Mouse (Mus musculus): Measurements from ENCODE around the gene Ankra2.

Ankra2 gene

DNA sequence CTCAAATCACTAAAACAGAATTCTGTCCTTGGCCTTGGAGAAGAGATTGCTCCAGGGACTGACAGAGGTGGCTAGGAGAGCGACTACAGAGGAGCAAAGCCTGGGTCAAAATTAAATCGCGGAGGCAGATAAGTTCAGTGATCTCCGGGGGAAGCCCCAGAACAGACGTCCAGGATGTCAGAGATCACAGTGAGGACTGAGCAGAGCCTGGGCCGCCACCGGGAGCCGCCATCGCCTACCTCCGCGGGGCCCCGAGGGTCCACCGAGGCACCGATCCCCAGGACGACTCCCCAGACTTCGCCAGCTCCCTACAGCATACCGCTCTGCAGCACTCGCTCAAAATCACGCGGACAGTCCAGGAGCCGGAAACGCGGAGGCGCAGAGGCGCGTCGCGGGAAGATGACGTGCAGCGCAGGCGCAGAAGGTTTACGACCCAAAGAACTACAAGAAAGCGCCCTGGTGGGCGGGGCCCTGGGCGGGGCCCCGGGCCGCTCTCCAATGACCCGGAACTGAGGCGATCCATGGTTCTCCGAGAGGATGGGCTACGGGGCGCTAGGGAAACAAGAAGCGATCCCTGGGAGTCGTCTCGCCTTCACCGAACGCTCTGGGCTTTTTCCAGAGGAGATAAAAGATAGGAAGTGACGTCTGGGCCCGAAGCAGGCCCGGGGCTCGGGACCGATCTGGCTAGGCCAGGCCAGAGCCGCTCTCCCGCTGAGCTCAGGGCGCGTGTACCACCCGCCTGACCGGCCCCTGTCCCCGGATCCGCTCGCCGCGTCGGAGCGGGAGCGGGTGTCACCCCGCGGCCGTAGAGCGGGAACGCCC is at the start of gene Ankra2, which contains the start of gene Utp15:
Gene Ankra2, plus strand, starts transcription at position 439 of the 822 bp plus-strand sequence.
Gene Utp15, minus strand, starts transcription at position 406 of the 822 bp plus-strand sequence.
- peak; percentile 95 to 96 for DNase-seq (ENCODE audit: low spot score in 2 of 2)

DNA sequence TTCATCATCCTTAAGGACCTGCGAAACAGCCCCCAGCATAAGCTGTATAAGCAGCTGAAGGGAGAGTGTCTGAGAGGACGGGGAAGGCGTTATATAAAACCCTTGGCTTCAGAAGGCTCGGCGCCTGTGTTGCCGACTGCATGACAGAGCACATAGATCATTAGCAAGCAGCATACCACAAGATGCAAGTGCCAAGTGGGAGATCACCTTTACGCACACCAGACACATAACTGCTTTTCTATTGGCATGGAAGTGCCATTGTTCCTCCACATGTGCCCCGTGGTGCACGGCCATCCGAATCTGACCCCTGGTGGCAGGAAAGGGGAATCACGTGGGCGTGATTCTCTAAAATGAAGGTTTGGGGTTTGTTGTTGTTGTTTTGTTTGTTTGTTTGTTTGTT is 40.0 kb upstream of the Ankra2 start:
- no peak for DNase-seq (ENCODE audit: low spot score in 2 of 2)

DNA sequence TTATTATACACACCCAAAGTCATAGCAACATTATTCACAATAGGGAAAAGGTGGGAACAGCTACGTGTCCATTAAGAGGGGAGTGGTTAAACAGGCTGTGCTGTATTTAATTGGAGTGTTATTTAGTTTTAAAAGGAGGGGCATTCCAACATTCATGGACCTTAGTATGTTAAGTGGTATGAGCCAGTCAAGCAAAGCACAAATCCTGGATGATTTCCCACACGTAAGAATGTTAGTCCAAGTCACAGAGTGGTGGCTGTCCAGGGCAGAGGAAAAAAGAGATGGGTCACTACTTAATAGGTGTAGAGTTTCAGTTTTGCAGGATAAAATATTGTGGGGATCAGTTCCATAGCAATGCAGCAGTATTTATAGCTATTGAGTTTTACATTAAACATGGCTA is 36.6 kb upstream of the Ankra2 start:
- DNase-seq (ENCODE audit: low spot score in 2 of 2), result no peak

DNA sequence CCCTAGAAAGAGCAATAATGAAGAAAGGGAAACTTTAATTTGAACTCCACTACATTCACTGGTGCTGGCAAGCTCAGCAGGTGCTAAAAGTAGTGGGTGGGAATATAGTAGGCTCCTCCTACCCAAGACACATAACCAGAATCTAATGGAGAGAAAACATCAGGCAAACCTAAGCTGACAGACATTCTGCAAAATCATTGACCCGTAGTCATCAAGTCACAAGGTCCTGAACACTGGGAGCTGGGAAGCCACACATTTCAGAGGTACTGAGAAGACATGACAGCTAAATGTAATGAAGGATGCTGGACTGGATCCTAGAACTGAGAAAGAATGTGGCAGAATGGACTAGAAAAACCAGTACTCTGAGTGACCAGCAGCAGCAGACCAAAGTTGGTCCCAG is 32.4 kb upstream of the Ankra2 start:
- DNase-seq (ENCODE audit: low spot score in 2 of 2), result no peak

DNA sequence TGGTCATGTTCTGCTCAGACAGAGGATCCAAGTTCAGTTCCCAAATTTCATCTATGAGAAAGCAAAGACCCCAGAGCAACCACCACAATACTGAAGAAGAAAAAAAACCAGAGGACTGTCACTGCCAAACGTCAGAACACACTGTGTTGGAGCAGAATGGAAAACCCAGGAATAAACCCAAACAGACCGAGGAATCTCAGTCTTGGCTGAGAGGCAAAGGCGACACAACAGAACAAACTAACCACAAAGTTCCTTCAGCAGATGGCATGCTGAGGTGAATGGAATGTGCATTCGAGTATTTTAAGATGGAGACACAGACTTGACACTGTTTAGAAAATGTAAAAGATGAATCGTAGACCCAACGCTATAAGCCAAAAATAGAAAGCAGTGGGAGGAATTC is 27.4 kb upstream of the Ankra2 start:
- DNase-seq (ENCODE audit: low spot score in 2 of 2), result no peak

DNA sequence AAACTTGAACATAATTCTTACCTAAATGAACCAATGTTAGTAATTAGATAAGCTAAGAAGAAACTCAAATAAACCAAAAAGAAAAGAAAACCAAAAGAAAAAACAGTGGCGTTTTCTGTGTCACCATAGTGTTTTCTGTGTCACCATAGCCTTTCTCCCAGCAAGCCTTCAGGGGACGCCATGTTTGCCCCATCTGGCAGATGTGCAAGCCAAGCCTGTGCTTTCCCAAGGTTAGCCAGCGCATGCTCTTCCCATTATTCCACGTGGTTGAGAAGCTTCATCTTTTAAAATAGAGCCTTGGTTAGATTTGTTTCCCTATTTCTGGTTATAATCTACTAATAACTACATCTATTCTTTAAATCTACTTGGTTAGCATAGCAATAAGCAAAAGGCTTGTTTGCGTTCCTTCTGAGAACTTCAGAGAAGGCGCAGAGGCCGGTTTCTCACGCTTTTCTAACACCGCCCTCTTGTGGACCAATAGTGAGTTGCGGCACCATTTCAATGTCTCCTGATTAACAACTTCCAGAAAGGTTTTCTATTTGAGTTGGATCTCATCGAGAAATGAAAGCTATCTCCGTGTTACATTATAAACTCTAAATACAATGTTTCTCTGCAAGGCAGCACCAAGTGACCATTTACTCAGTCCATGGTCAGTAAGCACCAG is 22.8 kb upstream of the Ankra2 start:
- peak; percentile 16 to 42 for DNase-seq (ENCODE audit: low spot score in 2 of 2)

DNA sequence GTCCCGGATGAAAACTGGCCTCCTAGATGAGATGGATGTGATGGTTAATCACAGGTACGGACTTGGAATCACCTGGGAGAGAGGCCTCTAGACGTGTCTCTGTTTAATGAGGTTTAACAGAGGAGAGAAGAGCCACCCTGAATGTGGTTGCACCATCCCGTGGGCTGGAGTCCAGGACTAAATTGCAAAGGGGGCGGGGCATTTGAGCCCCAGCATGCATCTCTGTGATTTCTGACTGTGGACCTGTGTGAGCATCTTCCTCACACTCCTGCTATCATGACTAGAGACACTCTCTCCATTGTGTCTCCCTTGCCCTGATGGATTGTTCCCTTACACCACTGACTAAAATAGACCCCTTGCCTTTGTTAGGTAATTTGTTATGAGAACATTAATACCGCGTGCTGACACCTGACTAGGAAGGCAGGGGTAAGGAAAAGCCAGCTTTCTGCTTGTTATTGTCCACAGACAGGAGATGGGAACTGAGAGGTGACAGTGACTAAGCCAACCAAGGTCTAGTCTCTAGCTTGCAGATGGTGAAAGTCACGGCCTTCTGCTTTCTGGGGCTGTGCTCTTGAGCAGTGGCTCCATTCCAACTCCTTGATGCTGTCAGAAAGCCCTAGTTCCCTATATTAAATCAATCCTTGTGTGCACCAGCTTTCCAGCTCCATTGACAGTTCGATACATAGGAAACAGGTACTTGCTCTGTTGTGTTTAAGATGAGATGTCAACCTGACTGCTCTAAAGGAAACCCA is 21.2 kb upstream of the Ankra2 start:
- no peak for DNase-seq (ENCODE audit: low spot score in 2 of 2)

DNA sequence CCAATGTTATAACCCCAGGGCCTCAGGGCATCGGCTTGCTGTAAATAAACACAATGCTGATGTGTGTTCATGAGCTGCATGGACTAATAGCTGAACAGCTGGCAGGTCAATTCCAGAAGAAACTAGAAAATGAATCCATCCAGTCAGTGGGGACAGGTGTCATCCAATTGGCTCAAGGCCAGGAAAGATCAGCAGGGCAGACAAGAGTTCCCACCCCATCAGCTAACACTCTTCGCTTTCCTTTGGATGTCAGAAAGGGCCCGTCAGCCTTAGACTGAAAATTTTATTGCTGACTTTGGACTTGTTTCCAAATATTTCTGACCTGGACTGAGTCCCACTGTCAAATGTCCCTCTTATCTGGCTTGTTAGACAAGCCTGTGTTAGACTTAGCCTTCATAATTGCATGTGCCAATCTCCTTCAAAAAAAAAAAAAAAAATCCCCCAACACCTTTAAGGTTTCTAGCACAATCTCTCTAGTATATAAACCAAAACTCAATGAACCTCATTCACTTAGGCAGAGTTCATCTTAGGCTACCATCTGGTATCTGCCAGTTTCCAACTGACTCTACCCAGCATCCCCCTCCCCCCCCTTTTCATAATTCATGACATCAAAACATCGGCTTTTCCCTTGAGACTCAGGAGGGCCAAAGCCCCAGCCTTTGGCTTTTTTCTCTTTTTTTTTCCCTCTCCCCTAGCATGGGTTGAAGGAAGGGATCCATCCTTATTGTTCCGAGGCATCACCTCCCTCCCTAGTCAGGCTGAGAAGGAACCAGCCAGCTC is 18.1 kb upstream of the Ankra2 start:
- no peak for DNase-seq (ENCODE audit: low spot score in 2 of 2)

DNA sequence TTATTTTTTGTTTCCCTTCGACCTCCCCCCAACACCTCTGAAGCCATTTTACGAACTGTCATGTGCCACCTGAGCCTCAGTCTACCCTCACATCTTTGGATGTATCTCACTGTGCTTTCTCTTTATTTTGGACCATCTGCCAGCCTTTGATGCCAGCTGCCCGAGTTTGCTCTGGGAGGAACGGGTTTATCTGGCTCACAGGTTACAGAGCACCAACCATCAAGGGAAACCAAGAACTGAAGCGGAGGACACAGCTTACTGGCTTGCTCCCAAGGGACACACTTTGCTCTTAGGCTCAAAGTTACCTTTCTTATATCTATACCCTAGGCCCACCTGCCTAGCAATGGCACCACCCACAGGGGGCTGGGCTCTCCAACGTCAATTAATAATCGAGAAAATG is 17.5 kb upstream of the Ankra2 start:
- no peak for DNase-seq (ENCODE audit: low spot score in 2 of 2)

DNA sequence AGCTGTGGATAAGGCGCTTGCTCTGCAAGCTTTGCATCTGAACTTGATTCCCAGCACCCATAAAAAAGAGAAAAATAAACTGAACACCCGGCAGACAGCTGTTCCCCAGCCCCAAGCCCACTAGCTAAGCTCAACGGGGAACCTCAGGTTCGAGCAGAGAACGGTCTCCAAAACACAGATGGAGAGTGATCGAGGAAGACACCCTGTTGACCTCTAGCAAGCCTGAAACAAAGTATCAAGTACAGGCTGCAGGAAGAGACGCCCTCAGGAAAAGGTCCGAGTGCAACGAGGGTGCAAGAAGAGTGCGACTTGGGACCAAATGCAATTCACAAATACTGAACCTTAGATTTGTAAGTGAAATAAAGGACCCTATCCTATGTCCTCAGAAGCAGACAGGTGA is 13.3 kb upstream of the Ankra2 start:
- DNase-seq (ENCODE audit: low spot score in 2 of 2), result no peak

DNA sequence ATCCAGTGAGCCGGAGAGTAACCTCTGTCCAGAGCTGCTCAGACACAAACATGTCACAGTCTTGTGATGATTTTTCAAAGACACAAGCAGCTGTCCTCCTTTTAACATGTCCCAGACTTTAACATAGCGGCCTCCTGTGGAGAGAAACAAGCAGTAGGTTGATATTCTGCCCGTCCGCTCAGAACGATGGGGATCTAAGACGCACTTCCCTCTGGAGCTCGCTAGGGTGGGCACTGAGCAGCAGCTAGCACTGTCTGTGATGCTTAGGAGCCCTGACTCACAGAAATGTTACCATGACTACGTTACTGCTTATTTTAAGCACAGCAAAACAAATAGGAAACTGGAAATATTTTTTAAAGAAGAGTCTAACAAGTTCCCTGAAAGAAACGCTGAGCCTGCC is 8.0 kb upstream of the Ankra2 start:
- DNase-seq (ENCODE audit: low spot score in 2 of 2), result no peak

DNA sequence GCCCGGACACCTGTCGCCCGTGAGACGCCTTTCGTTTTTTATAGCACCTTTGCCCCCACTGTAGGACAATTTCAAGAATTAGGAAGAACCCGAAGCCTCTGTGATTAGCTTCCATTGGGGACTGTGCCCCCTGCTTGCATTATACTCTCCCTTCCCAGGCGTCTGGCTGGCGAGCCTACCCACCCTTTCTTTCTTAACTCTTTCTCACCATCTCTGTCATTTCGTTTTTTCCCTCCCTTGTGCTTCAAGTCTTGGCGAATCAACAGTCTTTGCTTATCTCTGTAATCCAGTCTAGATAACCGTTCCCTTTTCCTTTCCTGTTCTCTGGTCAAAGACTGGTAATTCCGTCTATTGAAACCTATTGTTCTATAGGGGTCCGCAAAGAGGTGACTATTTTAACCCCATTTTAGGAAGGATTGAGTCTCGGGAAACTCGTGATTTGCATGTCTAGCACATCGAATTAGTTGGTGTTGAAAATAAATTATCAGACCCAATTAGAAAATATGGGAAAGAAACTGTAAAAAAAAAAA is 649 bp downstream of the Ankra2 start:
- DNase-seq (ENCODE audit: low spot score in 2 of 2), result no peak

DNA sequence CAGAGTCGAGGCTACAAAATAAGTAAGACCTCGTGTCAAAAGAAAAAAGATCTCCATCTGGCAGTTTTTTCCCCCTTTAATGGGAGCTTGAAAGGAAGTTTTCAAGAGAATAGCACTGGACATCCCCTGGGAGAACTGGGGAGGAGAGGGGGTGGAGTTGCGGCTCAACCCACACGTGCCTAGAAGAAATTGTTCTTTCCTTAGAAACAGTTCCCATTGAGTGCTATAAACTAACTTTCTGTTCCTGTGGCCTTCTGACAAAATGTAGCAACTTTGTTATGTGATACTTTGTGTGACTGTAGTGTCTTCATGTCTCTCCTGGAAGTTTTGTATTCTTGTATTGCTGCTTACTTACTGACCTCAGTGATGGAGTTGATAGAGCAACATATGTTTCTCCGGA is 1.2 kb downstream of the Ankra2 start:
- no peak for DNase-seq (ENCODE audit: low spot score in 2 of 2)

DNA sequence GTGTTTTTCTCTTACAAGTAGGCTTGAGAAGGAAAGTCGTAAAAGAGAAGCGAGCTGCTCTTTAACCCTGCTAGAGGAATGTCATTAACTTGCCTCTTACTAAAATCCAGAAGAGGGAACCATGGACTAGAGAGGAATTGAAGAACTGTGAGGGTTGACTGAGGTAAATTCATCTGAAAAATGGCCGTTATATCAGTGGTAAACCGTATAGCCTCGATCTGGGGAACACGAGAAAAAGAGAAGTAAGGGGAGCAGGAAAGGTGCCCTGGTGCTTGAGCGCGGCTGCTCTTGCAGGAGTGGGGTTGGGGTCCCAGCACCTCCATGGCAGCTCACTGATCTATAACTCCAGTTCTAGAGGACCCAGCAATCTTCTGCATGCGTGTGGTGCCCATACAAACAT is 11.1 kb downstream of the Ankra2 start:
- DNase-seq (ENCODE audit: low spot score in 2 of 2), result no peak

DNA sequence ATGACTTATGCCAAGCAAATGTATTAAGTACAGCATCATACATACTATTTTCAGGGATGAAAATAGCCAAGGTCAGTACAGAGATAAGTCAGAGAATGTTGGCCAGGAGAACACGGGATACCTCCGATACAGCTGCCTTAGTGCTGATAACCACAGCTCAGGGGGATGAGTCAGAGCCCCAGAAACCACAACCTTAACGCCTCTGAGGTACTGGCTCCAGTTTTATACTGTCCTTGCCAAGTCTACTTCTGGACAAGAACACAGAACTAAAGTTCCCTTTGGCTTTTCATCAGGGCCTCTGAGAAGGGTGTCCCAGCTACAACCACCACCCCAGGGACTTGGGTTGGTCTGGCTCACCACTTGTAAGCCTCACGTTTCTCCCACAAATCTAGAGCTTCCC is 12.8 kb downstream of the Ankra2 start:
- peak in 1 of 2 experiments; percentile 28 for DNase-seq (ENCODE audit: low spot score in 2 of 2)

DNA sequence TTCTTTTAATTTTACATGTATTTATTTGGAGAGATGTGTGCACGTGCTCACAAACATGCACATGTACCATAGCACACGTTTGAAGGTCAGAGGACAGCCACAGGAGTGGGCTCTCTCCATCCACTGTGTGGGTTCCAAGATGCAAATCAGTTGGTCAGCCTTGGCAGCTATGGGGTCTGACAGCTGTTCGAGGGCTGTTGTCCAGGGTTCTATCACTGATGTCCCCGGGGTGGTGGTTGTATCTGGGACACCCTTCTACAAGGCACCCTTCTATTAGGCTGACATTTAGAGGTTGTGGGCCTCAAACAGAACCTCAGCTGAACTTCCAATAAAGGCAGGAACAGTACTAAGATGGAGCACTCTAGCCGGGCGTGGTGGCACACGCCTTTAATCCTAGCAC is 13.4 kb downstream of the Ankra2 start:
- DNase-seq (ENCODE audit: low spot score in 2 of 2), result no peak

DNA sequence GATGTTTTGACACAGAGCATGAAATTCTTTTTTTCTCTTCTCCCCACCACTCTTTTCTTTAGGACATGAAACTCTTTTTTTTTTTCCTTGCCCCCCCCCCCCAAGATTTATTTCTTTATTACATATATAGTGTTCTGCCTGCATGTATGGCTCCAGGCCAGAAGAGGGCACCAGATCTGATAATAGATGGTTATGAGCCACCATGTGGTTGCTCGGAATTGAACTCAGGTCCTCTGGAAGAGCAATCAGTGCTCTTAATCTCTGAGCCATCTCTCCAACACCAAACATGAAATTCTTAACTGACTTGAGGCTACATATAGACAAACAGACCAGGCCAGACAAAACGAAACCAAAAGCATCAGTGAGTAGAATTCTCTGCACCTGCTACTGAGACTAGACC is 14.6 kb downstream of the Ankra2 start:
- DNase-seq (ENCODE audit: low spot score in 2 of 2), result no peak

DNA sequence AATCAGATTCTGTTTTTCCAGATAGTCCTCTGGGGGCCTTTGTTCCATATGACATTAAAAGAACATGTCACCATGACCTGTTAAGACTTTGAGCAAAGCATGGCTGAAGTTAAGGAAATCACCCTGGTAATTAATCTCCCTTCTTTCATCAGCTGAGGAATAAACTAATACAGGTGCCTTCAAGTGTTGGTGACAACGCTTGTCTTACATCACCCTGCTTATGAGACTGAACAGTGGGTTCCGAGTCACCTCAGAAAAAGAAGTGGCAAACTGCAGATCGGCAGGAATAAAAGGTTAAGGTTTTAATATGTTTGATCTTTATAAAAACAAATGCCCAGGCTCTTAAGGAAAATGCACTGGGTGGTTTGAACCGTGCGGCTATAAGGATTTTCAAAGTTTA is 16.8 kb downstream of the Ankra2 start, which contains the start of gene Gm21976:
Gene Gm21976, plus strand, starts transcription at position 202 of the 400 bp plus-strand sequence.
- no peak for DNase-seq (ENCODE audit: low spot score in 2 of 2)

DNA sequence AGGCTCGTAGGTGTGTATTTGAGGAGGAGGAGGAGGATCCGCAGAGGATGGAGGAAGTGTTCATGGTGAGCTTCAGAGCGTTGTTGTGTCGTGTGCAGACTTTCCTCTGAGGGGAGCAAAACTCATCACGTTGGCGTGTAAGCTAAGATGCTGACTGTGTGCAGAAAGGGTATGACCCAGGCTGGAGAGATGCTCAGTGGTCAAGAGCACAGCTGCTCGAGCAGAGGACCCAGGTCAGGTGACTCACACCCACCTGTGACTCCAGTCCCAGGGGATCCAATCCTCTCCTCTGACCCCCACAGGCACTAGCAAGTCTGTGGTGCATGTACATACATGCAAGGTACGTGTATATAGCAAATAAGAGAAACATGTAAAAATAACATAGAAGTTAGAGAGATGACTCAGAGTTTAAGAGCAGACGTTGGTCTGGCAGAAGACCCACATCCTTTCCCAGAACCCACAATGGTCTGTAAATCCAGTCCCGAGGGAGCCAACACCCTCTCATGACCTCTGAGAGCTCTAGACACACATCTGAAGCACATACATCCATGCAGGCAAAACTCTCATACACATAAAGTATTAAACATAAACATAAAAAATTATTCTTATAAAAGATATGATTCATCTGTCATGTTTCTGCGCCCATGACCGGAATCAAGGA is 18.2 kb downstream of the Ankra2 start:
- DNase-seq (ENCODE audit: low spot score in 2 of 2), result no peak

DNA sequence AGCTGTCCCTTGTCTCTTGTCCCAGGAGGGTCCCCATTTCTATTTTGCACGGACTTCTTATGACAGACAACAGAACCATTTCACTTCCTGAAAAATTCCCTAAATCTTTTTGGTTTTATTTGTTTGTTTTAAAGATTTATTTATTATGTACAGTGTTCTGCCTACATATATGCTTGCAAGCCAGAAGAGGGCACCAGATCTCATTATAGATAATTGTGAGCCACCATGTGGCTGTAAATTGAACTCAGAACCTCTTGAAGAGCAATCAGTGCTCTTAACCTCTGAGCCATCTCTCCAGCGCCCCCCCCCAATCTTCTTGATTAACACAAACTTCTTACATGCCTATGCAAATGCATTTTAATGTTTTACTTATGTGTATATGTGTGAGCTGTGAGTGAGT is 27.8 kb downstream of the Ankra2 start:
- no peak for DNase-seq (ENCODE audit: low spot score in 2 of 2)

DNA sequence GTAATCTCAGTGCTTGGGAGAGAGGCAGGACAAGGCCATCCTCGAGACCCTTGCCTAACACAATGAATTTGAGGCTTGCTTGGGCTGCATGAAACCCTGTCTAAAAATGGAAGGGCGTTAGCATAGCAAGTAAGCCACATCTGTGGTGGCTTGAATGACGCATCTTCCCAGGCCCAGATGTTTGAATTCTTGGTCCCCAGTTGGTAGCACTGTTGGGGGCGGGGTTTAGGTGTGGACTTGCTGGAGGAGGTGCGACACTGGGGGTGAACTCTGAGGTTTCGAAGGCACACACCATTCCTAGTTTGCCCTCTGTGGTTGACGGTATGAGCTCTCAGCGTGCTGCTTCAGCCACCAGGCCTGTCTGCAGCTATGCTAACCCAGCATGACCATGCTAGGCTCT is 28.8 kb downstream of the Ankra2 start:
- DNase-seq (ENCODE audit: low spot score in 2 of 2), result peak; percentile 67 to 83
